Mouse (Mus musculus) kidney, adult 9 months (tissue): Measurements from ENCODE around the gene Poc1a.
A peak's percentile ranks its signal among the peaks of the same experiment; 100 is the strongest.

Experiments
- DNase-seq: peaks from one replicate; pipeline ENCODE4 v3.0.0; 2022

The Poc1a gene

GRCm38 (mm10) chr9:106265358-106266075, 15.3 kb upstream of the Poc1a start:
- no peak for DNase-seq

GRCm38 (mm10) chr9:106266936-106267657, 13.8 kb upstream of the Poc1a start:
- peak; percentile 79 for DNase-seq

- no peak for DNase-seq
These were observed 12.4 kb upstream of the Poc1a start for GRCm38 (mm10) chr9:106268421-106268820.

DNA sequence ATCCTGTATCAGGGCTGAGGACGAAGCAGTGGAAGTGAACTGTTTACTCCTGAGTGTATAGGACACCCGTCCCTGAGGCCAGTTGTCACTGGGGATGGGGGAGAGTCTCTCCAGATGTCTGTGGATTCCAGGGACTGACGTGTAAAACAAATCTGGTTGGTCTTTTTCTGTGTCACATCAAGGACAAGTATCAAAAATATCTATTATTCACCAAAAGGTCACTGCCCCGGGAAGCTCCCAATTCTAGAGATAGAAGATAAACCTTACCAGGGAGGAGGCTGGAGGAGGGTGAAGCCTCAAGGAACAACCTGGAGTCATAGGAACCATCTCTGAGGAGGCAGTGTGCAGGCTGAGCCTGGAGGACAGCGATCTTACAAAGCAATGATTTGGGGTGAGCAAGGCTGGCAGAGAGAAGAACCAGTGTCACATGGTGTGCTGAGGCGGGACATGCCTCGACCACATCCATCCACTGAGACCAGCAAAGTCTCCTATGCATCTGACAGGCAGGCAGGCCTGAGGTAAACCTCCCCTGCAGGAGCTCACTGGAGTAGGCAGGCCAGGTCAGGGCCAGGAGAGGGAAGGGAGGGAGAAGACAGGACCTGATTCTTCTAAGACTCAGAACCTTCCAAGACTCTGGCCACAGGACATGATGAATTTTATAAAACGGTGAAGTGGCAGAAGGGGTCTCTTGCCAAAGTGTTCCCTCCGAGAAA, 11.6 kb upstream of the Poc1a start:
- DNase-seq, result no peak

- no peak for DNase-seq
These were observed 11.0 kb upstream of the Poc1a start for GRCm38 (mm10) chr9:106269879-106270278.

DNA sequence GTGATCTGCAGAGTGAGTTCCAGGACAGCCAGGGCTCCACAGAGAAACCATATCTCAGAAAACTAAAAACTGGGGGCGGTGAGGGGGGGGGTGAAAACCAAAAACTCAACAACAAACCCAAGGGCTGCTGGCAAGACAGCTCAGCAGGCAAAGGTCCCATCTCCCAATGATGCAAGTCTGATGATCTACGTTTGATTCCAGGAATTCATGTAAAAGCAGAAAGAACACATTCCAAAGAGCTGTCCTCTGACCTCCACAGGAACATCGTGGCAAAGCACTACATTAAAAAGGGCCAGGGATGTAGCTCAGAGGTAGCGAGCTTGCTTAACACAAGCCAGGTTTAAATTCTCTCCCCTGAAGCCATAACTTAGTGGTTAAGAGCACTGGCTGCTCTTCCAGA, 10.2 kb upstream of the Poc1a start:
- peak; percentile 55 for DNase-seq

DNA sequence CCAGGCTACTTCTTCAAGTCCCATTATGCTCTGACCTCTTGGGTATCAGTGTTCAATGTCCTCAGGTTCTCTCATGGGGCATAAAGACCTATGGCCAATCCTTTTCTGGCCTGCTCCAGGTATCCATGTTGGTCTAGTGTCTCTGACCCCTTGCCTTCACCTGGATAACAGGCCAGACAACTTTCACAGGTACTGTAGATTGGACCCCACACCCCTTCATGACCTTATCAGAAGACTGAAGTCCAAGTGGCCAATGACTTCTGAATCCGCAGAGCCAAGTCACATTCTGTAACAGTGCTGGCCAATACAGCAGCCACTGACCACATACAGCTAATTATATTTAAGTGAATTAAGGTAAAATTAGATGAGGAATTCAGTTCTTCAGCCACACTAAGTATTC, 8.6 kb upstream of the Poc1a start:
- no peak for DNase-seq

DNA sequence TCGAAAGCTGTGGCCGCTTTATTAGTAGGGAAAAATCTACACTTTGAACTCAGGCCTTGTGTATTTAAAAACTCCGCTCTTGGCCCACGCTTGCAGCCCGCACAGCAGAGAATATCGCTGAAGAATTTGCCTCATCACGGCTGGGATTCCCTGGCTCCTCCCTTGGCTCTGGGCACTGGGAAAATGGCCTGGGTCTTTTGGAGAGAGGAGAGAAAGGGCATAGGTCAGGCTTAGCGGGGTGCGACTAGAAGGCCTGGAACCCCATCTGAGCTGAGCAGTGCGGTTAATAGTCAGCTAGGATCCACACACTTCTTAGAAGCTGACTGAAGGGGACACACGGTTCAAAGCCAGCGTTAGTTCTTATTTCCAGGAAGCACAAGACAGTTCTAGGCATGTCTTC, 7.6 kb upstream of the Poc1a start:
- DNase-seq, result peak; percentile 58

- no peak for DNase-seq
These were observed 7.1 kb upstream of the Poc1a start for GRCm38 (mm10) chr9:106273791-106274190.

- no peak for DNase-seq
These were observed 6.1 kb upstream of the Poc1a start for GRCm38 (mm10) chr9:106274652-106275180.

DNA sequence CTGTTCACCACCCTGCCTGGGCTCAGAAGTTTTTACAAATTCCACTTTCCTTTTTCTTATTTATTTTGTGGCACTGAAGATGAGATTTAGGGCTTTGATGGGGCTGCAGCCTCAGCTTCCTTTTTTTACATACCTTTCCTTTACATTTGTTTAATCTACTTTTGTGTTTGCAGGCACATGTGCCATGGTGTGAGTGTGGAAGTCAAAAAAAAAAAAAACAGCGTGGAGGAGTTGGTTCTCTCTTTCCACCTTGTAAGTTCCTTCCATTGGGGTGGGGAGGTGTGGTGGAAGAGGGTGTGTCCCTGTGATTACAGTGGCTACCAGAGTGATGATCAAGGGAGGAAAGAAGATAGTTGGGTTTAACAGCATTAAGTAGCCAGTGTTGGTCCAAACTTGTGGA, 5.1 kb upstream of the Poc1a start:
- DNase-seq, result no peak

DNA sequence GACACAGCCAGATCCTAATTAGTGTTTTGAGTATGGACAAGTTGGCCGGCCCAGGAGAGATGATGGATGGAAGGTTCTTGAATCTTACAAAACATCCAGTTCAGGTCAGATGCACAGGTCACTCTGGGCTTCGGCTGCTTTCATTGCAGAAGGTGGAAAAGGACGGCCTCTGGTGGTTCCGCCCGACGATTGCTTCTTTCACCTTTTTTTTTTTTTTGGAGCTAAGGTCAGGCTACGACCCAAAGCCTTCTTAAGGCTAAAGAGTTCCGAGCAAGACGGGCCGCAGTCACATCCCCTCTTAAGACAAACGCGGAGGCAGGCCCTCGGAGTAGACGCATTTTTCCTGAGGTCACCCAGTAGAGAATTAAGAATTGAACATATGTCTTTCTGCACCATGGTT, 475 bp upstream of the Poc1a start:
- DNase-seq, result peak; percentile 80

DNA sequence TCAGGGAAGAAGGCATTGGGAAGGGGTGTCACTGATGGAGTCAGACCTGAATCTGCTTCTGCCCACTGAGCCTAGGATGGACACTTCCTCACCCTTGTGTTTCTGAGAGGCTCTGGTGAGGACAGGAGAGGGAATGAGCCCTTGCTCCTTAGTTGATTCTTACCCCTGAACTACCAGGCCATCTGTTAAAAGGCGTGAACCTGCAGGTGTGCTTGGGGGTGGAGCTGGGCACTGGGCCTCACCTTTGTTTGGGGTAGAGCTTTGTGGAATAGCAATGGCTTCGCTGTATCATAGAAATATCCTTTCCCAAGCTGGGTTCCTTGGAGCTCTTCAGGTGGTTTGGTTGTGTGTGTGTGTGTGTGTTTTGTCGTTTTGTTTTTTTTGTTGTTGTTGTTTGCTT, 1.2 kb downstream of the Poc1a start:
- no peak for DNase-seq

DNA sequence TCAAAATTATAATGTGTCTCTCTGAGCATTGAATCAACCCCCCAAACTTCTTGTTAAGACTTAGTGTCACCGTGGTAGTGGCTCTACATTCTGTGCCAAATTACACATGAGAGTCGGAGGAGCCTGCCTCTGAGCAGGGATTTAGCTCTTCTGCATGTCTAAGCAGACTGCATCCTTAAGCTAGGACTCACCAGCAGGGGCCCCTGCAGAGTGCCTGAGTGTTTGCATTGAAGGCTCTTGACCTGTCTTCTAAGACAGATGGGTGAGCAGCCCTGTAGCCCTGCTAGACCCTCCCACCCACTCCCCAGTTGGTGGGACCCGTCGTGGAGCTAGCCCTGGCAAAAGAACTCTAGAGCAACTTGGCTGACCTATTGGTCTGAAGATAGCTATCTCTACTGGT, 6.3 kb downstream of the Poc1a start:
- DNase-seq, result no peak

- DNase-seq, result peak; percentile 88
These were observed 8.0 kb downstream of the Poc1a start for GRCm38 (mm10) chr9:106288864-106289263.

DNA sequence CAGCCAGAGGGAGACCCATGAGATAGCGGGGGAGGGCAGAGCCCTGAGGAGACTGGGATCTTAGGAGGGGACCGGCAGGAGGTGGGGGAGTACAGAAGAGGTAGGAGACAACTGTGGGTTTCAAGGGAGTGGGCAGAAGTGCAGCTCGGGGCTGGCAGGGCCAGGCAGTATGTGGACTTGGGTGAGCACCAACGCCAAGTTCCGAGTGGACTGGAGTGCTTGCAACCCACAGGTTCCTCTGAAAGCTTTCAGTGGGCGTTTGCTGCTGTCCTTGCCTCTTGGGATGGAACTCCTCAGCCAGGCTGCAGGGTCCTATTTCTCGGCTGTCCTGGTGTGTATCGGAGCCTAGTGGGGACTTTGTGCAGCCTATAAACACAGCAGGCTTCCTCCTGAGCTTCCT, 9.0 kb downstream of the Poc1a start:
- DNase-seq, result no peak

- DNase-seq, result no peak
These were observed 9.8 kb downstream of the Poc1a start for GRCm38 (mm10) chr9:106290636-106291122.

GRCm38 (mm10) chr9:106293569-106294156, 12.8 kb downstream of the Poc1a start:
- no peak for DNase-seq

DNA sequence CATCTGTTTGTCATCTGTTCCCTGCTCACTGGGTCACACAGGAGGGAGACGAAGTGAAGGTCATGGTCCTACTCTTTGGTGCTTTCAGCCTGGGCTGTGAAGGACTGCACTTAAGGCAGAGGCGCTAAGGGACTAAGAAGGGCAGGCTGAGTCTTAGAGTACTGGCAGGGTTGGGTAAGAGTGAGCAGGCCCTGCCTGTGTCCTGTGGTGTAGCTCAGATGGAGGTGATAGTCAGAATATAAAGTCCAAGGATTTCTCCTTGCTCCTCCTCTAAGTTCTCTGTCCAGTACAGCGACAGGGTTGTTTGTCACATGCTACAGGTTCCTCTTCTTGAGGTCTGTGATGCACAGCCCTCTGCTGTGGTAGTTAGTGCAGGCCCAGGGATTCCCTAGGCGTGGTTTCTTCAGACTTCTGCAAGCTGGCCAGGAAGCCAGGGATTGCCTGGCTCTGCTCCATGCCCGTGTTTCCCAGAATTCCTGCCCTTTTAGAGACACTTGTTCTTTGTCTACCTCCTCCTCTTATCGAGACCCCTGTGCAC, 15.8 kb downstream of the Poc1a start:
- no peak for DNase-seq

- DNase-seq, result no peak
These were observed 19.4 kb downstream of the Poc1a start for GRCm38 (mm10) chr9:106300176-106300803.

DNA sequence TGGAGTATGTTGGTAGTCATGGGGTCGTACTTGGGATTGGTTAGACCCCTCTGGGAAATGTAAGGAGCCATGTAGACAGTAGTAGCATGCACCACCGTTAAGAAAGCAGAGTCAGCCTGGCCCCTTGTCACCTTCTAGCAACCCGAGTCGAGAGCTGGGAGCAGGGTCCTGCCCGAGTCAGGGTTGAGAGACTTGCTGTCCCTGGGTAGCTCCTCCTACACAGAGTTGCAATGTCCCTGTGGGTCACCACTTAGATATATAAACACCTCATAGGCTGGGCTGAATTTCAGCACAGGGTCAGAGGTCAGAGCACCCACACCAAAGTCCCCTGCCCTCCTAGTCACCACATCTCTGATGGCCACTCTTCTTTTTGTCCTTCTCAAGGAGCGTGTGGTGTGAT, 20.1 kb downstream of the Poc1a start:
- DNase-seq, result no peak

GRCm38 (mm10) chr9:106301446-106302080, 20.7 kb downstream of the Poc1a start:
- DNase-seq, result no peak
